Mouse (Mus musculus) bone marrow macrophage, adult 2 months (primary cell): ENCODE data around the gene Arfgap1. TPM values are rescaled to one million over a fixed set of nuclear protein-coding genes. Genes with fewer than 3 reads are reported as not detected.
A peak's percentile ranks its signal among the peaks of the same experiment; 100 is the strongest.

Experiments used
- H3K27ac ChIP-seq: 2 replicates; pipeline ENCODE4 v1.5.1; 2012; ENCODE audit warnings: low read depth, low read length; ENCODE audit not compliant: insufficient read depth
- H3K4me1 ChIP-seq: 2 replicates; pipeline ENCODE4 v1.6.1; 2012; ENCODE audit warnings: low read length; ENCODE audit not compliant: control insufficient read depth, insufficient read depth
- H3K4me3 ChIP-seq: 2 replicates; pipeline ENCODE4 v1.5.1; 2012; ENCODE audit warnings: mild to moderate bottlenecking, low read length, moderate library complexity; ENCODE audit not compliant: insufficient read depth
- CTCF ChIP-seq: IDR thresholded peaks from 2 replicates; pipeline ENCODE4 v1.5.1; 2012; ENCODE audit warnings: low read depth, mild to moderate bottlenecking, low read length, moderate library complexity
- POLR2A ChIP-seq: IDR thresholded peaks from 2 replicates; pipeline ENCODE4 v1.6.1; 2012; ENCODE audit warnings: mild to moderate bottlenecking, low read depth, low read length, borderline replicate concordance
- polyA plus RNA-seq: library from polyadenylated mRNA; stranded (reverse); fragments of >200 nt; gene quantifications from 2 replicates; pipeline ENCODE4 v1.2.4, GENCODE M21; 2012; ENCODE audit not compliant: missing spikeins, insufficient read depth, insufficient read length

Arfgap1 gene
- polyA plus RNA-seq, 1 experiment = 35.3 TPM

- H3K4me1 ChIP-seq = no peaks in the 10 kb centered on the region
- H3K27ac ChIP-seq = no peak overlapping the region
- H3K4me3 ChIP-seq = no peak overlapping the region
- TF ChIP-seq CTCF = peak; percentile 58
- no peak for TF ChIP-seq POLR2A
Measured at GRCm38 (mm10) chr2:180996436-180996835, 29.4 kb downstream of the Arfgap1 start.

- TF ChIP-seq CTCF = no peak
- TF ChIP-seq POLR2A = no peak
- H3K4me3 ChIP-seq = no peak overlapping the region
- no peaks in the 10 kb centered on the region for H3K4me1 ChIP-seq
- H3K27ac ChIP-seq = no peak overlapping the region
Measured at GRCm38 (mm10) chr2:180996905-180997304, 29.9 kb downstream of the Arfgap1 start.

GRCm38 (mm10) chr2:181007054-181007453, 40.0 kb downstream of the Arfgap1 start:
- TF ChIP-seq POLR2A = no peak
- H3K4me3 ChIP-seq = no peak overlapping the region
- no peak overlapping the region for H3K27ac ChIP-seq
- H3K4me1 ChIP-seq = no peaks in the 10 kb centered on the region

GRCm38 (mm10) chr2:181008339-181008738, 41.3 kb downstream of the Arfgap1 start:
- Histone ChIP-seq H3K27ac (no peak overlapping the region), H3K4me3 (no peak overlapping the region), H3K4me1 (no peaks in the 10 kb centered on the region)
- no peak for TF ChIP-seq POLR2A
- TF ChIP-seq CTCF = no peak

GRCm38 (mm10) chr2:181031406-181031934, 64.4 kb downstream of the Arfgap1 start:
- Histone ChIP-seq H3K4me3 (no peak overlapping the region), H3K4me1 (no peaks in the 10 kb centered on the region), H3K27ac (no peak overlapping the region)
- TF ChIP-seq CTCF = no peak
- TF ChIP-seq POLR2A = no peak

Other genes starting within 250 kb of the Arfgap1 start
- 6.4 and 6.7 TPM in 2 replicates for gene Slc17a9, start 242.0 kb upstream of the Arfgap1 start, polyA plus RNA-seq
- gene Bhlhe23, start 190.3 kb upstream of the Arfgap1 start, polyA plus RNA-seq = not detected in 2 replicates
- 32.4 and 34.0 TPM in 2 replicates for gene Ythdf1, start 46.3 kb upstream of the Arfgap1 start, polyA plus RNA-seq
- not detected in 2 replicates for gene Birc7, start 38.2 kb upstream of the Arfgap1 start, polyA plus RNA-seq
- gene Nkain4, start 12.5 kb upstream of the Arfgap1 start, polyA plus RNA-seq = not detected in 2 replicates
- gene Col20a1, start 19.3 kb downstream of the Arfgap1 start, polyA plus RNA-seq = 1.5 and 1.9 TPM in 2 replicates
- gene Chrna4, start 76.3 kb downstream of the Arfgap1 start, polyA plus RNA-seq = not detected in 2 replicates
- not detected in 2 replicates for gene Kcnq2, start 168.1 kb downstream of the Arfgap1 start, polyA plus RNA-seq
- 0.39 TPM in 1 of 2 replicates, not detected in the other for gene Eef1a2, start 189.8 kb downstream of the Arfgap1 start, polyA plus RNA-seq
- 46.1 and 47.5 TPM in 2 replicates for gene Ppdpf, start 220.0 kb downstream of the Arfgap1 start, polyA plus RNA-seq
- gene Ptk6, start 235.6 kb downstream of the Arfgap1 start, polyA plus RNA-seq = not detected in 2 replicates
- gene Srms, start 246.0 kb downstream of the Arfgap1 start, polyA plus RNA-seq = not detected in 2 replicates